Mouse (Mus musculus) forebrain, postnatal 0 days (tissue): Measurements from ENCODE around the gene Cnbd2. TPM values are rescaled to one million over a fixed set of nuclear protein-coding genes. Genes with fewer than 3 reads are reported as not detected.

Experiments used
- ATAC-seq: fragments of 200-750 bp; cut with Nextera tagmentation; 2 replicates; pipeline ENCODE4 v1.8.0; 2017; ENCODE audit warnings: mild to moderate bottlenecking, moderate library complexity
- DNase-seq: peaks from one replicate; pipeline ENCODE4 v3.0.0-alpha.2; 2015
- H3K27ac ChIP-seq: fragments of 300-500 bp; sonication (generic); 2 replicates; pipeline ENCODE4 v1.5.1; 2014; ENCODE audit warnings: low read depth, mild to moderate bottlenecking, antibody characterized with exemption, low read length, moderate library complexity, mixed read lengths
- H3K27me3 ChIP-seq: fragments of 300-500 bp; sonication (generic); 2 replicates; pipeline ENCODE4 v1.6.1; 2014; ENCODE audit warnings: mild to moderate bottlenecking, low read length, mixed read lengths; ENCODE audit not compliant: insufficient read depth
- H3K36me3 ChIP-seq: fragments of 300-500 bp; sonication (generic); 2 replicates; pipeline ENCODE4 v1.6.1; 2014; ENCODE audit warnings: mild to moderate bottlenecking, moderate library complexity; ENCODE audit not compliant: insufficient read depth
- H3K4me1 ChIP-seq: fragments of 300-500 bp; sonication (generic); 2 replicates; pipeline ENCODE4 v1.6.1; 2014; ENCODE audit warnings: antibody characterized with exemption; ENCODE audit not compliant: insufficient read depth
- H3K4me2 ChIP-seq: fragments of 300-500 bp; sonication (generic); 2 replicates; pipeline ENCODE4 v1.6.1; 2014; ENCODE audit warnings: low read depth, mild to moderate bottlenecking, moderate library complexity
- H3K4me3 ChIP-seq: fragments of 300-500 bp; sonication (generic); 2 replicates; pipeline ENCODE4 v1.5.1; 2014; ENCODE audit warnings: low read depth, low read length, mixed read lengths
- H3K9ac ChIP-seq: fragments of 300-500 bp; sonication (generic); 2 replicates; pipeline ENCODE4 v1.6.1; 2014; ENCODE audit warnings: mild to moderate bottlenecking
- H3K9me3 ChIP-seq: fragments of 300-500 bp; sonication (generic); 2 replicates; pipeline ENCODE4 v1.6.1; 2016; ENCODE audit warnings: low read length
- CTCF ChIP-seq: sonication (generic); IDR thresholded peaks from 2 replicates; pipeline ENCODE4 v1.5.1; 2016; ENCODE audit warnings: antibody characterized with exemption, control low read depth, low read depth
- WGBS: fragments of 180-500 bp; shearing (Covaris S2); extraction: QIAGEN DNeasy Blood & Tissue Kit; methylation state at CpG from one replicate; pipeline ENCODE4 v1.1.7; 2014; 5-methylcytosine and 5-hydroxymethylcytosine counted together
- polyA plus RNA-seq: library from polyadenylated mRNA; unstranded; fragments of >200 nt; fragmentation: Nextera tagmentation; extraction: Ambion mirVana; gene quantifications from 2 replicates; pipeline ENCODE4 v1.2.1, GENCODE M21; 2015
- total RNA-seq: library from RNA; depleted of rRNA; stranded (reverse); fragments of >200 nt; gene quantifications from 2 replicates; pipeline ENCODE4 v1.2.3, GENCODE M21; 2014

Cnbd2 gene
- total and polyA plus RNA-seq, 2 experiments from 2014 or later, result 7.0 to 9.1 TPM

- no peak overlapping the region for H3K4me3 ChIP-seq
- ATAC-seq (no peak), DNase-seq (no peak)
- 96% methylated on average over 2 of the region's 2 CpGs for WGBS
- H3K4me1 ChIP-seq, result no peaks in the 10 kb centered on the region; the same call in 1 of the 2 replicates
- H3K9me3 ChIP-seq, result no peaks in the 10 kb centered on the region
- no peak for TF ChIP-seq CTCF
- no peaks in the 10 kb centered on the region for H3K36me3 ChIP-seq
- H3K4me2 ChIP-seq, result no peak overlapping the region
- H3K27me3 ChIP-seq, result no peaks in the 10 kb centered on the region
- no peak overlapping the region for H3K9ac ChIP-seq
- H3K27ac ChIP-seq, result no peak overlapping the region
These were observed 102.9 kb downstream of the Cnbd2 start for GRCm38 (mm10) chr2:156414996-156415395.

GRCm38 (mm10) chr2:156415674-156416073, 103.6 kb downstream of the Cnbd2 start:
- Histone ChIP-seq H3K9me3 (no peaks in the 10 kb centered on the region), H3K4me1 (no peaks in the 10 kb centered on the region; the same call in 1 of the 2 replicates), H3K9ac (no peak overlapping the region), H3K27ac (no peak overlapping the region), H3K4me3 (no peak overlapping the region), H3K4me2 (no peak overlapping the region), H3K27me3 (no peaks in the 10 kb centered on the region), H3K36me3 (no peaks in the 10 kb centered on the region)
- DNase-seq (no peak), ATAC-seq (no peak)
- TF ChIP-seq CTCF, result no peak
- WGBS, result 73% methylated on average over 5 of the region's 5 CpGs

- H3K27ac ChIP-seq, result no peak overlapping the region
- no peak overlapping the region for H3K9ac ChIP-seq
- H3K36me3 ChIP-seq, result no peaks in the 10 kb centered on the region
- no peaks in the 10 kb centered on the region; the same call in 1 of the 2 replicates for H3K4me1 ChIP-seq
- H3K9me3 ChIP-seq, result no peaks in the 10 kb centered on the region
- no peak for DNase-seq
- no peaks in the 10 kb centered on the region for H3K27me3 ChIP-seq
- 74% methylated on average over 1 of the region's 1 CpGs for WGBS
- no peak overlapping the region for H3K4me3 ChIP-seq
- no peak for ATAC-seq
- no peak for TF ChIP-seq CTCF
- H3K4me2 ChIP-seq, result no peak overlapping the region
These were observed 105.1 kb downstream of the Cnbd2 start for GRCm38 (mm10) chr2:156417194-156417593.

- H3K27me3 ChIP-seq, result no peaks in the 10 kb centered on the region
- no peak overlapping the region for H3K4me2 ChIP-seq
- DNase-seq, result no peak
- peaks cover 2% of the 10 kb centered on the region; the same call in 1 of the 2 replicates for H3K4me1 ChIP-seq
- WGBS, result 86% methylated on average over 5 of the region's 5 CpGs
- TF ChIP-seq CTCF, result no peak
- no peak overlapping the region for H3K9ac ChIP-seq
- no peaks in the 10 kb centered on the region for H3K9me3 ChIP-seq
- no peaks in the 10 kb centered on the region for H3K36me3 ChIP-seq
- no peak overlapping the region for H3K4me3 ChIP-seq
- no peak overlapping the region for H3K27ac ChIP-seq
- ATAC-seq, result no peak
These were observed 106.4 kb downstream of the Cnbd2 start for GRCm38 (mm10) chr2:156418467-156418866.

GRCm38 (mm10) chr2:156420327-156420693, 108.2 kb downstream of the Cnbd2 start:
- no peak for TF ChIP-seq CTCF
- ATAC-seq (peak; percentile 4; the same call in 1 of the 2 replicates), DNase-seq (no peak)
- Histone ChIP-seq H3K9me3 (no peaks in the 10 kb centered on the region), H3K27me3 (no peaks in the 10 kb centered on the region), H3K4me1 (peaks cover 11% of the 10 kb centered on the region; the same call in 1 of the 2 replicates), H3K27ac (peak overlapping the region; percentile 93), H3K4me3 (peak overlapping the region; percentile 81), H3K4me2 (peak overlapping the region; percentile 74), H3K36me3 (no peaks in the 10 kb centered on the region), H3K9ac (peak overlapping the region; percentile 92)
- WGBS, result 9% methylated on average over 14 of the region's 14 CpGs

- ATAC-seq, result peak; percentile 70
- Histone ChIP-seq H3K9me3 (no peaks in the 10 kb centered on the region), H3K36me3 (no peaks in the 10 kb centered on the region), H3K4me3 (peak within 1 kb of the TSS; percentile 81), H3K9ac (peak within 1 kb of the TSS; percentile 92), H3K27me3 (no peaks in the 10 kb centered on the region), H3K27ac (peak within 1 kb of the TSS; percentile 93), H3K4me1 (peaks cover 11% of the 10 kb centered on the region; the same call in 1 of the 2 replicates), H3K4me2 (peak within 1 kb of the TSS; percentile 74)
- TF ChIP-seq CTCF, result peak; percentile 6; the same call in 1 of the 2 replicates
- 2% methylated on average over 64 of the region's 76 CpGs for WGBS
- peak; percentile 76 for DNase-seq
These were observed 108.7 kb downstream of the Cnbd2 start, which contains the start of gene Epb41l1 for GRCm38 (mm10) chr2:156420694-156421380. Gene Epb41l1 (plus strand): TSS chr2:156420909.

GRCm38 (mm10) chr2:156421381-156422110, 109.4 kb downstream of the Cnbd2 start:
- no peaks in the 10 kb centered on the region for H3K36me3 ChIP-seq
- H3K9ac ChIP-seq, result peak overlapping the region; percentile 92
- peak overlapping the region; percentile 74 for H3K4me2 ChIP-seq
- peak; percentile 80 for ATAC-seq
- no peaks in the 10 kb centered on the region for H3K27me3 ChIP-seq
- 3% methylated on average over 36 of the region's 36 CpGs for WGBS
- peak overlapping the region; percentile 81 for H3K4me3 ChIP-seq
- H3K27ac ChIP-seq, result peak overlapping the region; percentile 93
- no peak for TF ChIP-seq CTCF
- peaks cover 11% of the 10 kb centered on the region; the same call in 1 of the 2 replicates for H3K4me1 ChIP-seq
- peak; percentile 81 for DNase-seq
- H3K9me3 ChIP-seq, result no peaks in the 10 kb centered on the region
